Mouse (Mus musculus) right cerebral cortex, postnatal 25 days (tissue): ENCODE measurements around the gene Tut7.
"Not testable (repeated sequence)": the region's sequence is repeated elsewhere in the genome, so short reads cannot be mapped to it uniquely, and the experiment has no call there.

Experiments used
- DNase-seq: peaks from one replicate; pipeline ENCODE4 v3.0.0; 2022

Gene Tut7

GRCm38 (mm10) chr13:59822507-59823462 lies at the start of gene Tut7:
Gene Tut7, minus strand, starts transcription at chr13:59823147.
- DNase-seq: peak; percentile 94

GRCm38 (mm10) chr13:59872446-59872845 lies 49.5 kb upstream of the Tut7 start:
- no peak for DNase-seq

- DNase-seq: no peak
Observed at GRCm38 (mm10) chr13:59870004-59870403, 47.1 kb upstream of the Tut7 start.

- no peak for DNase-seq
Observed at GRCm38 (mm10) chr13:59868011-59868649, 45.2 kb upstream of the Tut7 start.

- DNase-seq: no peak
Observed at GRCm38 (mm10) chr13:59867103-59867502, 44.2 kb upstream of the Tut7 start.

- DNase-seq: no peak
Observed at GRCm38 (mm10) chr13:59859515-59859914, 36.6 kb upstream of the Tut7 start.

GRCm38 (mm10) chr13:59856286-59857070 lies 33.5 kb upstream of the Tut7 start:
- peak; percentile 54 for DNase-seq

- no peak for DNase-seq
Observed at GRCm38 (mm10) chr13:59853471-59853870, 30.5 kb upstream of the Tut7 start.

GRCm38 (mm10) chr13:59850373-59850772 lies 27.4 kb upstream of the Tut7 start:
- no peak for DNase-seq

- DNase-seq: no peak
Observed at GRCm38 (mm10) chr13:59844661-59845060, 21.7 kb upstream of the Tut7 start.

- DNase-seq: no peak
Observed at GRCm38 (mm10) chr13:59843976-59844375, 21.0 kb upstream of the Tut7 start.

GRCm38 (mm10) chr13:59842226-59843210 lies 19.6 kb upstream of the Tut7 start:
- peak; percentile 65 for DNase-seq

GRCm38 (mm10) chr13:59841761-59842160 lies 18.8 kb upstream of the Tut7 start:
- not testable (repeated sequence) for DNase-seq

GRCm38 (mm10) chr13:59840429-59841169 lies 17.7 kb upstream of the Tut7 start:
- DNase-seq: peak; percentile 74

- DNase-seq: no peak
Observed at GRCm38 (mm10) chr13:59839356-59839755, 16.4 kb upstream of the Tut7 start.

- DNase-seq: no peak
Observed at GRCm38 (mm10) chr13:59838464-59838863, 15.5 kb upstream of the Tut7 start.

GRCm38 (mm10) chr13:59836811-59837210 lies 13.9 kb upstream of the Tut7 start:
- DNase-seq: no peak

- DNase-seq: no peak
Observed at GRCm38 (mm10) chr13:59836101-59836798, 13.3 kb upstream of the Tut7 start.

- peak; percentile 73 for DNase-seq
Observed at GRCm38 (mm10) chr13:59834786-59835452, 12.0 kb upstream of the Tut7 start.

- no peak for DNase-seq
Observed at GRCm38 (mm10) chr13:59832871-59833270, 9.9 kb upstream of the Tut7 start.
